In the genomic region with DNA sequence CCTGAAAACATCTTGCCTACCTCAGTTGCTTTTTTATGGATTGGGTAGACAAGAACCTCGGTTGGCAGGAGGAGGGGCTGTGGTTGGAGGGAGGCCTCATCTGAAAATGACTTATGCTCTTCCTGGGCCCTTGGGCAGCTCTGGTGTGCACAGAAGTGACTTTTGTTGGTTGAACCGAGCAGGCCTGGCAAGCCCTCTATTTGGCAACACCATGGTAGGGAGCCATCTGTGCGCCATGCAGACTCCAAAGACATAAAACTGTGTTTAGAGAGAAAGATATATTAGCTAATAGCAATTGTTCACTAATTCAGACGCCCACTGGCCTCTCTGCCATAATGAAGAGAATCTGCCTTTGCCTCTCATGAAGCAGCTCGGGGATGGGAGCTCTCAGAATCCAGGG, we compare ENCODE assay signal across 15 mouse cellular contexts.
A peak's percentile ranks its signal among the peaks of the same experiment; 100 is the strongest.
DNase-seq lines count a peak whose midpoint lies in the region.
"Had no signal": no experiment of that assay in that cellular context is flagged by ENCODE, and none has a peak within 500 bp of the region (broad histone marks: within the 10 kb centered on the region; RNA-seq: fewer than 3 reads in every experiment).

No protein-coding gene starts in this region.

- intact Hi-C loops in heart, postnatal 10 days (cut with DNase I), result no loop called here

- DNase-seq in heart, adult 11 months, result peak; percentile 88
- DNase-seq in heart, postnatal 10 days, result no peak
- peak; percentile 86 for DNase-seq in cerebellum, adult 9-10 months
- DNase-seq in layer of hippocampus, adult 11-12 months (ENCODE audit: low spot score), result peak; percentile 74
- DNase-seq in layer of hippocampus, postnatal 14 days (ENCODE audit: low spot score in 2 of 2), result peak; percentile 60 to 87
- DNase-seq in neural tube, embryonic 10.5 days (ENCODE audit: extremely low spot score, low spot score), result no peak
- no peak for DNase-seq in natural killer cell, adult 2 months (ENCODE audit: low spot score in 2 of 2)
- DNase-seq in urinary bladder, adult 18-20 months (ENCODE audit: low spot score in 2 of 2), result no peak
- DNase-seq: adrenal gland, postnatal 36 days; gastrocnemius, postnatal 36 days; kidney, adult 8-10 months; lung, postnatal 4 days; spleen, adult 18-20 months; thymus, adult 18-20 months; thymus, postnatal 4 days had no signal

Comparison
In these comparisons a context has a peak if more than half of its experiments do, and no peak if none do; other contexts are left out.
1. DNase-seq: peak in heart, adult 11 months (single experiment), cerebellum, adult 9-10 months (single experiment), layer of hippocampus, adult 11-12 months (single experiment) and layer of hippocampus, postnatal 14 days (2 of 2); none in heart, postnatal 10 days (0 of 2), neural tube, embryonic 10.5 days (single experiment), natural killer cell, adult 2 months (0 of 2) and urinary bladder, adult 18-20 months (0 of 2).